Mouse (Mus musculus) cortical plate, adult 2 months (tissue): ENCODE measurements at regions not wholly inside any gene's neighbourhood (a gene's known extent, or its start where the extent isn't known, plus 50 kb on each side); places are given as distances from the start of the nearest gene placed in this dataset.

Source experiments
- CTCF ChIP-seq: fragments of 200-500 bp; IDR thresholded peaks from 2 replicates; pipeline ENCODE4 v1.5.1; 2011; ENCODE audit warnings: mild to moderate bottlenecking, control low read depth, low read length; ENCODE audit not compliant: insufficient read depth; ENCODE audit errors: extremely low read depth
- POLR2A ChIP-seq: fragments of 200-500 bp; IDR thresholded peaks from 2 replicates; pipeline ENCODE4 v1.6.1; 2011; ENCODE audit warnings: mild to moderate bottlenecking, low read length, control low read depth; ENCODE audit not compliant: insufficient read depth; ENCODE audit errors: extremely low read depth

DNA sequence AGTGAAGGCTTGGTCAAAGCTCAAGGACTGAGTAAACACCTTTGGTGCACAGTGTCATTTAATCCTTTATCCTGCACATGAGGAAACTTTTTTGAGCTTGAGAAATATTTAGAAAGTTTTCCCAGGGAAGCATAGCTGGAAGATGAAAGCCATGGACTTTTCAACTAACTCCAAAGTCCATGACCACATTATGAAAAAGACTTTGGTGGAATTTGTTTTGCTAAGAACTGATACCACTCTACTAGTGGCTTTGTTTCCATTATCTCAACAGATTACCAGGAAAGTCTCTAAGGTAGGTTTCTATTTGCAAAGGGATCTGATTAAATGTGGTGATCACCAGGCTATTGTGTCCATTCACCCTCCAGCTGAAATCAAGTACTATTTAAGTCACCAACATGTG lies 107.2 kb upstream of the Cop1 start:
- TF ChIP-seq CTCF (no peak), POLR2A (no peak)
